Mouse (Mus musculus) retina, adult 2 months (tissue): ENCODE measurements around the gene Ubap2.

Source experiments
- DNase-seq: peaks from one replicate; pipeline ENCODE4 v3.0.0-alpha.2; 2012; ENCODE audit warnings: low read depth, low spot score

The Ubap2 gene

GRCm38 (mm10) chr4:41274980-41275850 is at the start of gene Ubap2:
Gene Ubap2, minus strand, starts transcription at chr4:41275144.
- DNase-seq = peak; percentile 96

GRCm38 (mm10) chr4:41320971-41321370 is 46.0 kb upstream of the Ubap2 start:
- no peak for DNase-seq

- no peak for DNase-seq
Observed at GRCm38 (mm10) chr4:41318267-41318666, 43.3 kb upstream of the Ubap2 start.

GRCm38 (mm10) chr4:41315173-41315572 is 40.2 kb upstream of the Ubap2 start:
- DNase-seq = no peak

- DNase-seq = peak; percentile 78
Observed at GRCm38 (mm10) chr4:41314141-41315129, 39.5 kb upstream of the Ubap2 start, which contains the start of gene Dcaf12. Gene Dcaf12, minus strand, starts transcription at chr4:41314889.

- no peak for DNase-seq
Observed at GRCm38 (mm10) chr4:41313722-41314121, 38.8 kb upstream of the Ubap2 start.

GRCm38 (mm10) chr4:41310567-41311563 is 35.9 kb upstream of the Ubap2 start:
- no peak for DNase-seq

GRCm38 (mm10) chr4:41307406-41307805 is 32.5 kb upstream of the Ubap2 start:
- DNase-seq = no peak

- DNase-seq = no peak
Observed at GRCm38 (mm10) chr4:41304302-41304701, 29.4 kb upstream of the Ubap2 start.

- no peak for DNase-seq
Observed at GRCm38 (mm10) chr4:41303671-41304070, 28.7 kb upstream of the Ubap2 start.

- no peak for DNase-seq
Observed at GRCm38 (mm10) chr4:41298976-41299375, 24.0 kb upstream of the Ubap2 start.

GRCm38 (mm10) chr4:41295960-41296359 is 21.0 kb upstream of the Ubap2 start:
- no peak for DNase-seq

- DNase-seq = no peak
Observed at GRCm38 (mm10) chr4:41295507-41295906, 20.6 kb upstream of the Ubap2 start.

GRCm38 (mm10) chr4:41293907-41294306 is 19.0 kb upstream of the Ubap2 start:
- DNase-seq = no peak

- DNase-seq = no peak
Observed at GRCm38 (mm10) chr4:41289802-41290201, 14.9 kb upstream of the Ubap2 start.

- no peak for DNase-seq
Observed at GRCm38 (mm10) chr4:41286420-41286819, 11.5 kb upstream of the Ubap2 start.

GRCm38 (mm10) chr4:41284087-41284486 is 9.1 kb upstream of the Ubap2 start:
- no peak for DNase-seq

GRCm38 (mm10) chr4:41275927-41276326 is 983 bp upstream of the Ubap2 start:
- no peak for DNase-seq

GRCm38 (mm10) chr4:41274377-41274979 is 466 bp downstream of the Ubap2 start:
- no peak for DNase-seq

- DNase-seq = no peak
Observed at GRCm38 (mm10) chr4:41268133-41268532, 6.8 kb downstream of the Ubap2 start.
